Mouse (Mus musculus): Measurements from ENCODE around the gene Tmem176b. TPM values are rescaled to one million over a fixed set of nuclear protein-coding genes. Genes with fewer than 3 reads are reported as not detected.

The Tmem176b gene
- polyA plus RNA-seq, 1 experiment from 2014 or later, result 161 TPM

- Histone ChIP-seq H3K9ac (no peak overlapping the region), H3K36me3 (no peaks in the 10 kb centered on the region), H3K4me3 (no peak overlapping the region), H3K27me3 (no peaks in the 10 kb centered on the region), H3K9me3 (no peaks in the 10 kb centered on the region), H3K4me2 (replicated peaks) (no peak overlapping the region), H3K4me1 (0 out of 2 replicates have a peak, but pooled peaks cover 5% of the 10 kb centered on the region), H3K27ac (no peak overlapping the region)
- 84% methylated on average over 4 of the region's 4 CpGs for WGBS
- ATAC-seq (ENCODE audit: insufficient number of reproducible peaks, insufficient read depth, low FRiP score, low TSS enrichment), result no peak
Measured at GRCm38 (mm10) chr6:48862816-48863215, 21.5 kb upstream of the Tmem176b start.

DNA sequence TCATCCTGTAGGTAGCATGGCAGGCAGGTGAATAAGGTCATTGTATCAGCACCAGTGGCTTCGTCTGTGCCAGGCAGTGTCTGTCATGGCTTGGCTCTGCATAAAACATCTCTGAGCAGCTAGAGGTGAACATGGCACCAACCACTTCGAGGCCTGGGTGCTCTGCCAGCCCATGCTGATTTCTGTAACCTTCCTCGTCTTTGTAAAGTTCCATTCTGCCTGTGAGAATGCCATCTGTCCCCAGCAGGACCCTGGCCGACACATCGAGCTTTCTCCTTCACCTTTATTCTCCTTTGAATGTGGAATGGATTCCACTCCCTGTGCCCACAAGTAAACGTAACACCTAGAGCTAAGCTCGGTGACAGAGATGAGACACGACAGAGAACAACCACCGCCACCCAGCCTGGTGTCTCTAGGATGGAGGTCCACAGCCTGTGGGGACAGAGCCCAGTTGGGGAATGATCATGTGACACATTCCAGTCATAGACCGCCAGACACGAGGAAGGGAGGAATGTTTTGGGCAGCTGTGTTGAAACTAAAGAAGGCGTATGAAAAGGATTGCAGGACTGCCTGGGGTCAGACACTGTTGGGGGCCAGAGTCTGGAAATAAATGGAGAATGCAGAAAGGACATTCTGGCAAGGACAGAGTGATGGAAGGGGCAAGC, 20.5 kb upstream of the Tmem176b start:
- peak; percentile 56; the same call in 1 of the 2 replicates for ATAC-seq (ENCODE audit: insufficient number of reproducible peaks, insufficient read depth, low FRiP score, low TSS enrichment)
- H3K4me1 ChIP-seq, result 0 out of 2 replicates have a peak, but pooled peaks cover 10% of the 10 kb centered on the region
- WGBS, result 71% methylated on average over 12 of the region's 12 CpGs
- H3K36me3 ChIP-seq, result no peaks in the 10 kb centered on the region
- H3K4me2 ChIP-seq (replicated peaks), result no peak overlapping the region
- no peaks in the 10 kb centered on the region for H3K27me3 ChIP-seq
- no peak overlapping the region for H3K4me3 ChIP-seq
- H3K9me3 ChIP-seq, result no peaks in the 10 kb centered on the region
- H3K27ac ChIP-seq, result no peak overlapping the region
- no peak overlapping the region for H3K9ac ChIP-seq

DNA sequence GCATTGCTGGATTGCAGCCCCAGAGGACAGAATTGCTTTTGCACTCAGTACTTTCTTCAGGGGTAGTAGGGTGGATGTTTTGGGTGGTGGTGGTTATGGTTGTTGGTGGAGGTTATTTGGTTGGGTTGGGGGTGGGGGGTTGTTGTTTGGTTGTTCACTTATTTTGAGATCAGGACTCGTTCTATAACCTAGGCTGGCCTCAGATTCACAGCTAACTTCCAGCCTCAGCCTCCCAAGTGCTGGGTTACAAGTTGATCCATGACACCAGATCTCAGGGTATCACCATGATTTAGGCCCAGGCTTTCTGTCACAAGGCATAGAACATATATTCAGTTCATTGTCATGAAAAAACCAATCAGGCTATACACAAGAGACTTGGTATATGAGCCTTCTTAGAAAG, 19.6 kb upstream of the Tmem176b start:
- no peak overlapping the region for H3K4me2 ChIP-seq (replicated peaks)
- H3K4me1 ChIP-seq, result 0 out of 2 replicates have a peak, but pooled peaks cover 10% of the 10 kb centered on the region
- 80% methylated on average over 1 of the region's 1 CpGs for WGBS
- H3K9me3 ChIP-seq, result no peaks in the 10 kb centered on the region
- H3K27ac ChIP-seq, result no peak overlapping the region
- no peaks in the 10 kb centered on the region for H3K36me3 ChIP-seq
- H3K4me3 ChIP-seq, result no peak overlapping the region
- H3K9ac ChIP-seq, result no peak overlapping the region
- ATAC-seq (ENCODE audit: insufficient number of reproducible peaks, insufficient read depth, low FRiP score, low TSS enrichment), result no peak
- H3K27me3 ChIP-seq, result no peaks in the 10 kb centered on the region

DNA sequence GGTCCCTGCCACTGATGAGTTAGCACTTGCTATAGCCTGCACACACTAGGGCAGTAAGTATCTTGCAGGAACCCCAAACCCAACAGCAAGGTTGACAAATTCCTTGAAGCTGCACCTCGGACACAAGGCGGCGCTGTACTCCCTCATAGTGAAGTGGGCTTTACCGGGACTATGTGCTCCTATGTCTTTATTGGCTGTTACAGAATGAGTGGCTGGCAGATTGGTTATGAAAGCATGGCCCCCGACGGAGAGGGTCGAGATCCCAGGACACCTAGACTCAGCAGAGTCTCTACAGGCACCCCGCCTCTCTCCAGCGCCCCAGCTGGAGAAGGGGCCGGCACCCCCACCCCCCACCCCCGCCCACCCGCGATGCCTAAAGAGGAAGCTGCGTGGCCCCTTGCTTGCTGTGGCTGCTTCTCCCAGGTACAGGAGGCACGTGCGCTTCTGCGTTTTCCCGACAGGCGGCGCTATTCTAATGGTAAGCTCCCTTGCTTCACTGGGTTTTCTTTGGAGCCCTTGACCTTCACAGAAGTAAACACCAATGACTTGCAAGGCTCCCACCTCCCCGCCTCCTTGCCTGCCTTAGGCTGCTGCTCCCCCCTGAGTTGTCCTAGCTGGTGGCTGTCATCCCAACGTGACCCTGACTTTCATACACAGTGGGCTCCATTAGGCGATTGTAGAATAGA, 19.0 kb upstream of the Tmem176b start:
- 13% methylated on average over 23 of the region's 23 CpGs for WGBS
- ATAC-seq (ENCODE audit: insufficient number of reproducible peaks, insufficient read depth, low FRiP score, low TSS enrichment), result no peak

GRCm38 (mm10) chr6:48857613-48858302, 16.5 kb upstream of the Tmem176b start:
- WGBS, result 46% methylated on average over 8 of the region's 8 CpGs
- Histone ChIP-seq H3K9ac (no peak overlapping the region), H3K27ac (no peak overlapping the region), H3K36me3 (no peaks in the 10 kb centered on the region), H3K27me3 (no peaks in the 10 kb centered on the region), H3K9me3 (no peaks in the 10 kb centered on the region), H3K4me1 (0 out of 2 replicates have a peak, but pooled peaks cover 10% of the 10 kb centered on the region), H3K4me2 (replicated peaks) (no peak overlapping the region), H3K4me3 (no peak overlapping the region)
- no peak for ATAC-seq (ENCODE audit: insufficient number of reproducible peaks, insufficient read depth, low FRiP score, low TSS enrichment)

More for the DNA sequence above, 19.0 kb upstream of the Tmem176b start:
- no peaks in the 10 kb centered on the region for H3K27me3 ChIP-seq
- H3K9ac ChIP-seq, result no peak overlapping the region
- no peak overlapping the region for H3K27ac ChIP-seq
- H3K4me2 ChIP-seq (replicated peaks), result peak overlapping the region; percentile 41
- no peaks in the 10 kb centered on the region for H3K36me3 ChIP-seq
- H3K4me3 ChIP-seq, result 0 out of 2 replicates have a peak overlapping the region, but pooled peaks have one; percentile 23
- H3K4me1 ChIP-seq, result 0 out of 2 replicates have a peak, but pooled peaks cover 10% of the 10 kb centered on the region
- no peaks in the 10 kb centered on the region for H3K9me3 ChIP-seq

GRCm38 (mm10) chr6:48854155-48854554, 12.9 kb upstream of the Tmem176b start:
- Histone ChIP-seq H3K4me1 (0 out of 2 replicates have a peak, but pooled peaks cover 5% of the 10 kb centered on the region), H3K4me2 (replicated peaks) (no peak overlapping the region), H3K36me3 (no peaks in the 10 kb centered on the region), H3K9me3 (no peaks in the 10 kb centered on the region), H3K4me3 (no peak overlapping the region), H3K27ac (no peak overlapping the region), H3K9ac (no peak overlapping the region), H3K27me3 (no peaks in the 10 kb centered on the region)
- 92% methylated on average over 2 of the region's 2 CpGs for WGBS
- ATAC-seq (ENCODE audit: insufficient number of reproducible peaks, insufficient read depth, low FRiP score, low TSS enrichment), result no peak

- H3K4me1 ChIP-seq, result no peaks in the 10 kb centered on the region
- no peaks in the 10 kb centered on the region for H3K36me3 ChIP-seq
- peak overlapping the region; percentile 93 for H3K27ac ChIP-seq
- WGBS, result under 1% methylated on average over 28 of the region's 29 CpGs
- no peaks in the 10 kb centered on the region for H3K9me3 ChIP-seq
- no peaks in the 10 kb centered on the region for H3K27me3 ChIP-seq
- ATAC-seq (ENCODE audit: insufficient number of reproducible peaks, insufficient read depth, low FRiP score, low TSS enrichment), result peak; percentile 67
- H3K4me2 ChIP-seq (replicated peaks), result peak overlapping the region; percentile 57
- peak overlapping the region; percentile 37 for H3K4me3 ChIP-seq
- peak overlapping the region; percentile 49 for H3K9ac ChIP-seq
Measured at GRCm38 (mm10) chr6:48851820-48852491, 10.7 kb upstream of the Tmem176b start.

- Histone ChIP-seq H3K9me3 (no peaks in the 10 kb centered on the region), H3K4me1 (peaks cover 18% of the 10 kb centered on the region), H3K9ac (no peak overlapping the region), H3K36me3 (peaks cover 22% of the 10 kb centered on the region), H3K27me3 (no peaks in the 10 kb centered on the region), H3K4me3 (no peak overlapping the region), H3K27ac (no peak overlapping the region), H3K4me2 (replicated peaks) (no peak overlapping the region)
- ATAC-seq (ENCODE audit: insufficient number of reproducible peaks, insufficient read depth, low FRiP score, low TSS enrichment), result no peak
- 70% methylated on average over 4 of the region's 4 CpGs for WGBS
Measured at GRCm38 (mm10) chr6:48845086-48845485, 3.8 kb upstream of the Tmem176b start.

- Histone ChIP-seq H3K27ac (no peak overlapping the region), H3K36me3 (peaks cover 29% of the 10 kb centered on the region), H3K27me3 (no peaks in the 10 kb centered on the region), H3K4me1 (peaks cover 31% of the 10 kb centered on the region), H3K4me2 (replicated peaks) (peak overlapping the region; percentile 66), H3K9ac (peak overlapping the region; percentile 24; the same call in 1 of the 2 replicates), H3K9me3 (no peaks in the 10 kb centered on the region), H3K4me3 (peak overlapping the region; percentile 44)
- ATAC-seq (ENCODE audit: insufficient number of reproducible peaks, insufficient read depth, low FRiP score, low TSS enrichment), result no peak
- 64% methylated on average over 11 of the region's 11 CpGs for WGBS
Measured at GRCm38 (mm10) chr6:48842111-48842842, 981 bp upstream of the Tmem176b start.

GRCm38 (mm10) chr6:48840371-48840969, 826 bp downstream of the Tmem176b start, which contains the start of gene Tmem176a:
Tmem176a (plus strand) TSS chr6:48840919.
- H3K4me2 ChIP-seq (replicated peaks), result peak within 1 kb of the TSS; percentile 66
- H3K9me3 ChIP-seq, result no peaks in the 10 kb centered on the region
- H3K27me3 ChIP-seq, result no peaks in the 10 kb centered on the region
- peak within 1 kb of the TSS; percentile 91 for H3K27ac ChIP-seq
- peak; percentile 18; the same call in 1 of the 2 replicates for ATAC-seq (ENCODE audit: insufficient number of reproducible peaks, insufficient read depth, low FRiP score, low TSS enrichment)
- 21% methylated on average over 7 of the region's 7 CpGs for WGBS
- H3K36me3 ChIP-seq, result peaks cover 46% of the 10 kb centered on the region
- H3K9ac ChIP-seq, result peak within 1 kb of the TSS; percentile 60
- peaks cover 31% of the 10 kb centered on the region for H3K4me1 ChIP-seq
- peak within 1 kb of the TSS; percentile 44 for H3K4me3 ChIP-seq

Data from embryonic facial prominence, embryonic 12.5 days (tissue).